Mouse (Mus musculus): ENCODE data around the gene Tbr1.

The Tbr1 gene

GRCm38 (mm10) chr2:61811507-61812421, 9.0 kb downstream of the Tbr1 start:
- no peak for DNase-seq (ENCODE audit: low read depth in 1 of 2, low spot score in 2 of 2)

GRCm38 (mm10) chr2:61812536-61812935, 9.8 kb downstream of the Tbr1 start:
- DNase-seq (ENCODE audit: low read depth in 1 of 2, low spot score in 2 of 2), result no peak

GRCm38 (mm10) chr2:61813106-61813505, 10.4 kb downstream of the Tbr1 start:
- no peak for DNase-seq (ENCODE audit: low read depth in 1 of 2, low spot score in 2 of 2)

GRCm38 (mm10) chr2:61813521-61813920, 10.8 kb downstream of the Tbr1 start:
- no peak for DNase-seq (ENCODE audit: low read depth in 1 of 2, low spot score in 2 of 2)

DNA sequence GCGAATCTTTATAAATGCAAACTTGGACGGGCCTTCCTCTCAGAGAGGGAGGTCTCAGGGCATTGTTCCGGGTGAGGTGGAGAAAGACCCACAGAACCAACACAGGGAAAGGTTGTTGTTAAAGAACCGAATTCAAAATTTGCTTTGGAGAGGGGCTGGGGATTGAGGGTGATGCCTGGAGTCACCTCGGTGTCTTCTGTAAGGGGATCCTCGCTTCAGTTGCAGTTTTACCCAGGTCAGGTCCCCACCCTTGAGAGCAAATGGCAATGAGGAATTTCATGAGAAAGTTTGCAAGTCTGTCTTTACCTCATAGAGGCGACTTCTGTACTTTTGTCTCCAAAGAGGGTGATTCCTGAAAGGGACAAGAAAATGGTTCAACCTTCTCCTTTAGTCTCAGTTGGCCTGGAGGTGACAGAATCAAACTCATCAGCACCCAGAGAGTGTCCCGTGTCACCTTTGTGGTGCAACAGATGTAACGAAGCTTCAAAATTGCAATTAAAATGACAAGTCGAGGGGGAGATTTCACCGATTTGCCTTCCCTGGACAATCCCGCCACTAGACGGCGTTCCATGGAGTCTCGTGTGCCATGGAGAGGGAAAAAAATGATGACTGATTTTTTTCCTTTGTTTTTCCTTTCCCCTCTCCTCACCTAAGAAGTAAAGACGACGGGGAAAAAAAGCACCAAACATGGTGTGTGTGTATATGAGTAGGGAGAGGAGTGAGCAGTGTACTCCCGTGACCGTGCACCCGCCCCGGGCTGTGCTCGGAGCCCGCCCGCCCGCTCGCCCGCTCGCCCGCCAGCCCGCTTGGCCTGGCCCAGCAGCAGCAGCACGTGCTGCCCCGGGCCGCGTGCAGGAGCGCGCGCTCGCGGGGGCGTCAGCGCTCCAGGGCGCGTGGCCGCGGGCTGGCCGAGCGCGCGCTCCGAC, 12.1 kb downstream of the Tbr1 start:
- DNase-seq (ENCODE audit: low read depth in 1 of 2, low spot score in 2 of 2), result no peak

GRCm38 (mm10) chr2:61815583-61816313, 13.0 kb downstream of the Tbr1 start:
- DNase-seq (ENCODE audit: low read depth in 1 of 2, low spot score in 2 of 2), result no peak

- DNase-seq (ENCODE audit: low read depth in 1 of 2, low spot score in 2 of 2), result no peak
Observed at GRCm38 (mm10) chr2:61818197-61818596, 15.5 kb downstream of the Tbr1 start.

- DNase-seq (ENCODE audit: low read depth in 1 of 2, low spot score in 2 of 2), result no peak
Observed at GRCm38 (mm10) chr2:61820203-61820602, 17.5 kb downstream of the Tbr1 start.

DNA sequence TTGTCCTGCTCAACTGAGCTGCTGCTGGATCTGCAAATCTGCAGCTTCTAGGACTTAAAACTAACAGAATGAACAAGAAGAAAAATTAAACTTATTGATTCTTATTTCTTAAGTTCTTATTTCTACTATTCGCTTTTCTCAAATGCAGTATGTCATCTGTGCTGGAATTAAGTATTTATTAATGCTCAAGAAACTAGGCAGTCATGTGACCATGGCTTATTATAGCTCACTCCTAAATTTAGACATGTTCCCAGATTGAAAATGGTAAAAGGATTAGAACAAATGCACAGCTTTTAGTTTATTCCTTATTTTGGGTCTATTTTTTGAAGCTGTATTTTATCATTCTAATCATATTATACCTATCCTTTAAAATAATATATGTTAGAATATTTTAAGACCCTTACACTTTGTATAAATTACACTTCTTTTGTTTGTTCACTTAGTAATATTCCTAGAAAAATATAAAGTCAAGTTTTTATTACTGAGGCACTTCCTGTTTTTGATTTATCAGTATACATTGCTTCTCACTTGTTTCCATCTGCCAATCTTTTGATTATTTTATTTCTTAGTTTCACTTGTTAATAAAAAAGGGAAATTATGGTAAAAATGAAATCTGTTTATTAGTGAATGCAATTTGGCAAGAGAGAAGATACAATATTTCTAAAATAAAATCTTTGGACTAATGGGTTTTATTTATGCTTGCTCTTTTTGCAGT, 20.9 kb downstream of the Tbr1 start:
- DNase-seq (ENCODE audit: low read depth in 1 of 2, low spot score in 2 of 2), result no peak

DNA sequence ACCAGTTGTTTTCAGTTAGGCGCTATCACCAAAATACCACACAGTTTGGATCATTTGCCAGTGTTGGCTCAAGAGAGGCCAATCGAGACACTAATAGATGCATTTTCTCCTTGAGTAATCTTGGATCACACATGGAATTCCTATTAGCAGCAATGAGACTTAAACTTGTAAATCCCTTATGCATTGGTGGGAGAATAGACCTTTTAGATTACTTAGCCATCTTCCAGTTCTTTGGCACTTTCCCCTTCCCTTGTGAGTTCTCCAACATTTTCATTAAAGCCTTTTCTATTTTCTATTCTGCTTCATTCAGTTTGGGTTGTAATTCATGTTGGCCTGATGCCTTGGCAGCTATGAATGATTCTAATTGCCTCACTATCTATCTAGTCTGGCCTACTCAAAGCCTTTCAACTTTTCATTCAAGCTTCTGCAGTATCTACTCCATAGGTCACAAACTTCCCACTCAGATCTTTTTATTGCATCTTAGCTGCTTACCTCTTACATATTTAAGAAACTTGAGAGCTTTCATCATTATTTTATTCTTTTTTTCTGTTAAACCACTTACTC, 34.6 kb downstream of the Tbr1 start:
- no peak for DNase-seq (ENCODE audit: low read depth in 1 of 2, low spot score in 2 of 2)

All from monocyte, adult 2 months (primary cell).